Mouse (Mus musculus) frontal cortex, adult (tissue): ENCODE measurements around the gene Utrn.

Experiments used
- ATAC-seq: cut with Nextera tagmentation; 2 replicates; pipeline ENCODE4 v1.9.2; 2017; ENCODE audit warnings: mild to moderate bottlenecking, moderate library complexity, mixed read lengths; ENCODE audit not compliant: low TSS enrichment

Utrn gene

DNA sequence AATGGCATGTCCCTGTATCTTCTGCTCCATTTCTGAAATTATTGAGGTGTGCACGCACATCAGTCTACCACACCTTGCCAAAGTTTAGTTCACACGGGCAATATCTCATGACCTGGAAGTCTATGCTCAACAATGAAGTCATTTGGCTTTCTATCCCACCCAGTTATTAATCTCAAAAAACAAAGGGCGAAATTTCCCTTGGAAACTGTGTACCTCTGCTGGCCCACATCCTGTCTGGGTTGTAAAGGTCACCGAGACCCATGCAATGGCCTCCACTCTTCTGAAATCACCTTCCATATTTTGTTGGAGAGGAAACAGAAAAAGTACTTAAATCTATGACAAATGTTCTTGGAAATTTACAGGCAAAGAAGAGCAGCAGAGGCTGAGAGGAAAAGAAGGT lies 70.9 kb downstream of the Utrn start:
- no peak for ATAC-seq

- no peak for ATAC-seq
Observed at GRCm38 (mm10) chr10:12796510-12796840, 72.7 kb downstream of the Utrn start.

DNA sequence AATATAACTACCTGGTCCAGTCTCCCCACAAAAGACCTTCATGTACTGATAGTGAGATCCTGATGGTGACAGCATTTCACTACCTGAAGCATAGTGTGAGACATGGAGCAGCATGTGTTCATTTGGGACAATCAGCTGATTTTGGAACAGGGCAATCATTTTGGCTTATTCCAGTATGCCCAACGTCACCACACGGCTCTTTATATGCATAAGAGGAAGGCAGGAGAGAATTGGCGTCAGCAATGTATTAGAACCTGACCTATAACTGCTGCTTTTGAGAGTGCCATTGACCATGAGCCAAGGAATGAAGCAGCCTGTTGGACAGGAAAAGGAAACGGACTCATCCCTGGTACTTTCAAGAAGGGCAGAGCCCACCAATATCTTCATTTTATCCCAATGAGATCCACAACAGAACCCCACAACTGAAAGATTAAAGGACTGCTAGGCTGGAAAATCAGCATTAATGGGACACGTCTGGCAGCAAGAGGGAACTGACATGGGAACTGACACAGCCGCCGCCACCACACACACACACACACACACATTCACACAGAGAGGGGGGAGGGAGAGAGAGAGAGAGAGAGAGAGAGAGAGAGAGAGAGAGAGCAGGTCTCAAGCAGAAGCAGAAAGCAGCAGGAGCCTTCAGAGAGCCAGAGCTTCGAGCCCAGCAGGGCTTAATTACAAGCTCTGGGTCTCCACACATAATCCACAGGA lies 73.2 kb downstream of the Utrn start:
- no peak for ATAC-seq

- no peak for ATAC-seq
Observed at GRCm38 (mm10) chr10:12792049-12792448, 77.1 kb downstream of the Utrn start.

DNA sequence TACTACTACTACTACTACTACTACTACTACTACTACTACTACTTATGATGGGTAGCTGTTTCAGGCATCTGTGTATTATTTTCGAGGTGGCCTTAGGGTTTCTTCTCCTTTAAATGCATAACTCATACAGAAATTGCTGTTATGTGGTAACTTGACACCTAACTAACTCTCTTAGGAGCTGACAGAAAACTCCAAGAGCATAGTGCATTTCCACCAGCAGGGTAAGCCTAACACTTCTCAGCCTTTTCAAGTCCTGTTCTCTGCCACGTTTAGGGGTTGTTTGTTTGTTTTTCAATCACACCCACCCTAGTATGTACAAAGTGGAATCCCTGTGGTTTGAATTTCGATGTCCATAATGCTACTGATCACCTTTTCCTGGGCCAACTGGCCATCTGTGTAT lies 78.3 kb downstream of the Utrn start:
- no peak for ATAC-seq

- no peak for ATAC-seq
Observed at GRCm38 (mm10) chr10:12788529-12788928, 80.6 kb downstream of the Utrn start.

GRCm38 (mm10) chr10:12787965-12788364 lies 81.2 kb downstream of the Utrn start:
- no peak for ATAC-seq

DNA sequence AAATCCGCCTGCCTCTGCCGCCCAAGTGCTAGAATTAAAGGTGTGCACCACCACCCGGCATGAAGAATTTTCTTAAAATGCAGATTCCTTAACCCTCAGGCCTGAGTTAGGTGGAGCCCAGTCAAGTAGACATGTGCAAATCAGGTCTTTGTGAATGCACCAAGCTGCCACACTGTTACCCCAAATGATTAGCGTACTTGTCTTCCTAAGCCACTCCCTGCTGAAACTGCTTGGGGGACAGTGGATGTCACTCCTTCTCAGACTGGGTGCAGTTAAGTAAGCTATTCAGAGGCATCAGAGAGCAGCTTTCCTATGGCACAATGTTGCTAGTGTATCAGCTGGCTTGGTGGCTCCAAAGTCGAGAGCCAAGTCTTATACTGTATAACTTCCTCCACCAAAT lies 83.9 kb downstream of the Utrn start:
- no peak for ATAC-seq

GRCm38 (mm10) chr10:12781381-12781907 lies 87.7 kb downstream of the Utrn start:
- ATAC-seq, result no peak

DNA sequence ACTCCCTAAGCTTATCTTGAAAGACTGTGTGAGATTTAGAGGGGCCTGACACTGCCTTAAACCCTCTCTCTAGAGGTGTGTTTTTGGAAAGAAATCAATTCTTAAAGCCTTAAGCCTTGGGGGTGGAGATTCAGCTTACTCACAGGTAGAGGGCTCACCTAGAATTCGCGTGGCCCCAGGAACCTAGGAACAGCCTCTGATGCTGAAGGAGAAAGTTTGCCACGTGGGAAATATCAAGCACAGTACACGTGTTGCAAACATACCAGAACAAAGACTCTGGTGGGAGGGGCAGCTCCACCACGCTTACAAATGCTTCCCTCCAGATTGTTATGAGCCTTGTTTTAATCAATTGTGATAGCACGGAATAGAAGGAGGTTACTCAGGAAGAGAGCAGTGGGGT lies 96.0 kb downstream of the Utrn start:
- no peak for ATAC-seq

DNA sequence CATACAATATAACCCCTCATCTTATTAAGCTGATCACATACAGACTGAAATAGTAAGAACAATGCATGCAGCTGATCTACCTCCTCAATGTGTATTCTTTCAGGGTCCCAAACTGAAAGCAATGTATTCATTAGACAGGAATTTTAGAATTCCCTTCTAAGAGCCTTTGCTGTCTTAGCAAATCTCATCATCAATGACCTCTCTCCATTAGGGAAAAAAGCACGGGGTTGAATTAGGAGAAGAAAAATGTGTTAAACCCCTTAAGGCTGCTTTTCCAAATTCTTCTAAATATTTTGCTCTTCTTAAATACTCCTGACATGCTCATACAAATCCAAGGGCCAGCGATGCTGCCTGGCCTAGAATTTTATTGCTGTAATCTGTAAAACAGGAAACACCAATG lies 97.7 kb downstream of the Utrn start:
- ATAC-seq, result no peak

GRCm38 (mm10) chr10:12762668-12763067 lies 106.5 kb downstream of the Utrn start:
- no peak for ATAC-seq

- no peak for ATAC-seq
Observed at GRCm38 (mm10) chr10:12758702-12758988, 110.5 kb downstream of the Utrn start.

DNA sequence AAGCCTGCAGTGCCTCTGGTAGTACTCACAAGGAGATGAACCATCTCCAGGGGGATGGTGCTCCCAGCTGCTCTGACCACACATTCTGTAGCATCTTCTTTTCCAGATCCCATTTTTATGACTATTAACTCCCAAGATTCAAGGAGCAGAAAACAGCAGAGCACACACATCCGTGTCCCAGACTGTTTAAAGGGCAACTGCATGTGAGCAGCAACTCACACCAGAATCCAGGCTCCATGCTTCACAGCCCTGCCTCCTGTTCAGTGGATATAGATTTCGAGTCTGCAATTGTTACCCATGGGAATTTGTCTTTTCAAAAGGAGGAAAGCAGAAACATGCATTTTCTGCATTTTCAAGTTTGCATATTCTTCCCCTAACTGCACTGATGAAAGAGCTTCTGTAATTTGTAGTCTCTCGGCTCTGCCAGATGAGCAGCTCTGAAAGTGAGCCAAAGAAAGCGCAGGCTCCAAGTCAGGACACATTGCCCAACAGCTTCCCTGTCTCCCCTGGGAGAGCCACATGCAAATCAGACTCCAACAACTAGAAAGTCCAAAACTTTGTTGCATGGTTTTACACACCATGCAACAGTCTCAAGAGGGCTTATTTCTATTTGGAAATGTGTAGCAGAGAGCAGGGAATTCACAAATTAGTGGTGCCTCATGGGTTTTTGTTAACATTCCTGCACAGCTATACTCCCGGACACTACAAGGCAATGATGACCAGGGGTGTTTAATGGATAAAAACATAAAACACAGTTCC lies 111.0 kb downstream of the Utrn start:
- peak; percentile 81 for ATAC-seq

- ATAC-seq, result no peak
Observed at GRCm38 (mm10) chr10:12756692-12757091, 112.5 kb downstream of the Utrn start.

- ATAC-seq, result no peak
Observed at GRCm38 (mm10) chr10:12754911-12755310, 114.3 kb downstream of the Utrn start.

DNA sequence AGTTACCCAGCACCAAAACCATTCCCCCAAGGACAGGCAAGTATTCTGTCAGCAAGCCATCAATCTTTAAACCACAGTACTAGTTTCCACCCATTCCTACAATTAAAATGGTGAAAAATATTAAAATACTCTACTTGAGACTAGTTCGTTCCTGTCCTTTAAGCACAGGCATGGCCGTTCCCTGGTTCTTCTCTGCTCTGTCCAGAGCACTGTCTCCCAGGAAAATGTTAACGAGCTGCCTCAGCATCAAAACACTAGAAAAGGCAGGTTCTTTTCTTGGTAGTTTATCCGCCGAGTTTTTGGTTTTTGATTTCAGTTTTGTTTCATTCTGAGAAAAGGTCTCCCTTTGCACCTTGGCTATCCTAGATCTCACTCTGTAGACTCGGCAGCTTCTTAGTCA lies 115.0 kb downstream of the Utrn start:
- no peak for ATAC-seq

DNA sequence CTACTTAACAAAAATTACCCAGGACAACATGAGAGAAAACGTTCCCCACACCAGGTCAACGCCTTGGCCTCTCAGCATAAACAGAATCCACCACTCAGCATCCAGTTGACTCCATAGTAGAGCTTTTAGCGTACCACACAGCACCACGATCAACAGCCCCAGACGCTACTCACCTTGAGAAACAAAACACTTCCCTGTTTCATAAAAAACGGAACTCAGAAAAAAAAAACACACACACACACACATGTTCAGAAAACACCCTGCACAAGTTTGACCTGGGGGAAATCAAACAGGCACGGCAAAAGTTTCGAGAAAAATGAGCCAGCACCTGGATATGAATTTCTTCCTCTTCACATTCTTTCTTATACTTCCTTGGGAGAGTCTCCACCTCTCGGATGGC lies 125.4 kb downstream of the Utrn start:
- no peak for ATAC-seq

- ATAC-seq, result peak; percentile 93
Observed at GRCm38 (mm10) chr10:12739302-12739987, 129.7 kb downstream of the Utrn start.

DNA sequence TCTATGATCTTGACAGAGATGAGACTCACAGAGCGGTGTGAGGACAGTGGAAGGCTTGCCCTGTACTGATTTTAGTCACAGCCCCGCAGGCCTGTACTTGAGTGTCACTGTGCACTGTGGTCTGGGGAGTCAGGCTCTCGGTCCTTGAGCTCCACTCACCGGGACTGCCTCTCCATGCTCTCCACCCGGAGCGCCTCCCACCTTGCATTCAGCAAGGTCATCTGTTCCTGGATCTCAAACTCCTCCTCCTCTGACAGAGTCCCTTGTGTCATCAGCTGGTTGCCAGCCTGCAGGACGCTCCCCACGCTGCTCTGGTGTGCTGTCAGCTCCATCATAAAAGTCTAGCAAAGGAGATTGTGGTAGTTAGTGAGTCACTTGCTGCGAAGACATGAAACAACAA lies 131.2 kb downstream of the Utrn start:
- no peak for ATAC-seq

GRCm38 (mm10) chr10:12736861-12737835 lies 132.0 kb downstream of the Utrn start:
- no peak for ATAC-seq

DNA sequence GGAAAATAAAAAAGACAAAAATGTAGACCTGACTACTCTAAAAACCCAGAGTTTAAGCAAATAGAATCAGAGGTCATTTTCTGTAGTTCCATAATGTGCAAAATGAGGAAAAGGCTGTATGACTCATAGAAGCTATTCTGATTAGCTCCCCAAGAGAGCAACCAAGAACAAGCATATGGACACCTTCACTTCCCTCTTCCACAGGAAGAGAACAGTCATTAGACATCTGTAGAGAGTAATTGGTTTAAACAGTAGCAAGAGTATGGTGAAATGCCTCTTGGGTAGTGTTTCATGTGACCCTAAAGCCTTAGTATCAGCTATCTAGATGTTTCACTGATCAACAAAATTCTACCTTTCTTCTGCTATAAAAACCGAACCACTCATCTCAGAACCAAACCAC lies 133.5 kb downstream of the Utrn start:
- ATAC-seq, result no peak
